Mouse (Mus musculus) lung, embryonic 16.5 days (tissue): ENCODE measurements at regions not wholly inside any gene's neighbourhood (a gene's known extent, or its start where the extent isn't known, plus 50 kb on each side); places are given as distances from the start of the nearest gene placed in this dataset.

Experiments
- ATAC-seq: fragments of 200-750 bp; cut with Nextera tagmentation; 2 replicates; pipeline ENCODE4 v1.8.0; 2017; ENCODE audit warnings: low read depth, mild to moderate bottlenecking, moderate library complexity
- H3K27ac ChIP-seq: fragments of 300-500 bp; sonication (generic); 2 replicates; pipeline ENCODE4 v1.5.1; 2014; ENCODE audit warnings: mild to moderate bottlenecking, control low read depth, low read length
- H3K27me3 ChIP-seq: fragments of 300-500 bp; sonication (generic); 2 replicates; pipeline ENCODE4 v1.6.1; 2014; ENCODE audit warnings: low read depth, low read length, mixed read lengths; ENCODE audit not compliant: control insufficient read depth, insufficient read depth
- H3K36me3 ChIP-seq: fragments of 300-500 bp; sonication (generic); 2 replicates; pipeline ENCODE4 v1.6.1; 2014; ENCODE audit warnings: low read length; ENCODE audit not compliant: control insufficient read depth, insufficient read depth
- H3K4me1 ChIP-seq: fragments of 300-500 bp; sonication (generic); replicated peaks from 2 replicates; pipeline ENCODE4 v1.6.1; 2014; ENCODE audit warnings: low read length, mixed read lengths; ENCODE audit not compliant: control insufficient read depth, insufficient read depth
- H3K4me2 ChIP-seq: fragments of 300-500 bp; sonication (generic); 2 replicates; pipeline ENCODE4 v1.6.1; 2014; ENCODE audit warnings: low read depth, low read length, control low read depth
- H3K4me3 ChIP-seq: fragments of 300-500 bp; sonication (generic); 2 replicates; pipeline ENCODE4 v1.5.1; 2014; ENCODE audit warnings: mild to moderate bottlenecking, low read length, control low read depth
- H3K9ac ChIP-seq: fragments of 300-500 bp; sonication (generic); 2 replicates; pipeline ENCODE4 v1.6.1; 2014; ENCODE audit warnings: low read length, control low read depth
- H3K9me3 ChIP-seq: fragments of 300-500 bp; sonication (generic); 2 replicates; pipeline ENCODE4 v1.6.1; 2016; ENCODE audit warnings: low read length; ENCODE audit not compliant: control insufficient read depth
- WGBS: fragments of 180-500 bp; shearing (Covaris S2); extraction: QIAGEN DNeasy Blood & Tissue Kit; methylation state at CpG from one replicate; pipeline ENCODE4 v1.1.7; 2014; 5-methylcytosine and 5-hydroxymethylcytosine counted together

GRCm38 (mm10) chr11:19828959-19829401, 95.2 kb upstream of the Spred2 start:
- WGBS: 34% methylated on average over 8 of the region's 8 CpGs

GRCm38 (mm10) chr11:19829564-19830279, 94.5 kb upstream of the Spred2 start:
- H3K4me3 ChIP-seq: no peak overlapping the region
- H3K4me2 ChIP-seq: no peak overlapping the region
- WGBS: 32% methylated on average over 9 of the region's 9 CpGs
- no peaks in the 10 kb centered on the region for H3K27me3 ChIP-seq
- H3K27ac ChIP-seq: peak overlapping the region; percentile 63; the same call in 1 of the 2 replicates
- no peaks in the 10 kb centered on the region for H3K9me3 ChIP-seq
- no peak overlapping the region for H3K9ac ChIP-seq
- H3K4me1 ChIP-seq: peaks cover 17% of the 10 kb centered on the region
- no peak; the same call in 1 of the 2 replicates for ATAC-seq
- no peaks in the 10 kb centered on the region for H3K36me3 ChIP-seq

More at GRCm38 (mm10) chr11:19828959-19829401, 95.2 kb upstream of the Spred2 start:
- ATAC-seq: peak; percentile 46; the same call in 1 of the 2 replicates
- no peak overlapping the region for H3K4me2 ChIP-seq
- no peaks in the 10 kb centered on the region for H3K36me3 ChIP-seq
- H3K4me3 ChIP-seq: no peak overlapping the region
- peaks cover 17% of the 10 kb centered on the region for H3K4me1 ChIP-seq
- no peaks in the 10 kb centered on the region for H3K9me3 ChIP-seq
- H3K27me3 ChIP-seq: no peaks in the 10 kb centered on the region
- no peak overlapping the region for H3K9ac ChIP-seq
- no peak overlapping the region; the same call in 1 of the 2 replicates for H3K27ac ChIP-seq

GRCm38 (mm10) chr11:19830280-19831062, 93.7 kb upstream of the Spred2 start:
- Histone ChIP-seq H3K4me2 (no peak overlapping the region; the same call in 1 of the 2 replicates), H3K9ac (no peak overlapping the region), H3K27me3 (no peaks in the 10 kb centered on the region), H3K27ac (no peak overlapping the region), H3K36me3 (no peaks in the 10 kb centered on the region), H3K9me3 (no peaks in the 10 kb centered on the region), H3K4me1 (peaks cover 17% of the 10 kb centered on the region), H3K4me3 (no peak overlapping the region)
- 16% methylated on average over 18 of the region's 18 CpGs for WGBS
- ATAC-seq: peak; percentile 43; the same call in 1 of the 2 replicates

GRCm38 (mm10) chr11:19834561-19834960, 89.6 kb upstream of the Spred2 start:
- Histone ChIP-seq H3K9me3 (no peaks in the 10 kb centered on the region), H3K4me2 (no peak overlapping the region), H3K4me3 (no peak overlapping the region), H3K27me3 (no peaks in the 10 kb centered on the region), H3K36me3 (no peaks in the 10 kb centered on the region), H3K9ac (no peak overlapping the region), H3K4me1 (peaks cover 3% of the 10 kb centered on the region), H3K27ac (no peak overlapping the region)
- WGBS: 79% methylated on average over 8 of the region's 8 CpGs
- ATAC-seq: no peak

- 35% methylated on average over 6 of the region's 6 CpGs for whole genome bisulfite sequencing
- no peak overlapping the region for H3K4me2 ChIP-seq
- no peaks in the 10 kb centered on the region for H3K27me3 ChIP-seq
- H3K9me3 ChIP-seq: no peaks in the 10 kb centered on the region
- no peaks in the 10 kb centered on the region for H3K36me3 ChIP-seq
- no peak overlapping the region for H3K4me3 ChIP-seq
- H3K9ac ChIP-seq: no peak overlapping the region
- H3K27ac ChIP-seq: no peak overlapping the region
- ATAC-seq: peak; percentile 44
- H3K4me1 ChIP-seq: no peaks in the 10 kb centered on the region
Measured at GRCm38 (mm10) chr11:19835221-19835745, 88.9 kb upstream of the Spred2 start.

GRCm38 (mm10) chr11:19838932-19839331, 85.2 kb upstream of the Spred2 start:
- Histone ChIP-seq H3K27me3 (no peaks in the 10 kb centered on the region), H3K36me3 (no peaks in the 10 kb centered on the region), H3K4me3 (no peak overlapping the region), H3K27ac (no peak overlapping the region), H3K9ac (no peak overlapping the region), H3K4me2 (no peak overlapping the region), H3K9me3 (peaks cover 2% of the 10 kb centered on the region; the same call in 1 of the 2 replicates), H3K4me1 (no peaks in the 10 kb centered on the region)
- no peak for ATAC-seq
- WGBS: 80% methylated on average over 5 of the region's 5 CpGs

DNA sequence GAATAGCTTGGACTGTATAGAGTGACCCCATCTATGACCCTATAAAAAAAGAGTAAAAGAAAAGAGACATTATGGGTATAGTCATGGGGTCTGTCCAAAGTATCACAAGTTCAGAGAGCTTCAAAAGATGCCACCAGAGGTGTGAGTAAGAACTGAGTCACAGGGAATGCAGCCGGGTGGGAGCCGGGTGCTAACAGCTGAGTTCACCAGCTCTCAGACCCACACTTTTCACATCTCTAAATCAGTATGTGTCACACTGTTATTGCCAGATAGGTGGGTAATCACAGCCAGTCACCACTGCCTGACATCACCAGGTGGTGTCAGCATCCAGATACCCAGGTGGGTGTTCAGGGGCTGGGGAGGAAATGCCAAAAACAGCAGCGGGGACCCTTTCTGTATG, 81.1 kb upstream of the Spred2 start:
- ATAC-seq: no peak
- Histone ChIP-seq H3K9ac (no peak overlapping the region), H3K27ac (no peak overlapping the region), H3K4me3 (no peak overlapping the region), H3K4me2 (no peak overlapping the region), H3K36me3 (no peaks in the 10 kb centered on the region), H3K9me3 (peaks cover 2% of the 10 kb centered on the region; the same call in 1 of the 2 replicates), H3K4me1 (no peaks in the 10 kb centered on the region), H3K27me3 (no peaks in the 10 kb centered on the region)
- WGBS: 88% methylated on average over 3 of the region's 3 CpGs

- Histone ChIP-seq H3K4me2 (no peak overlapping the region), H3K27me3 (no peaks in the 10 kb centered on the region), H3K9me3 (peaks cover 2% of the 10 kb centered on the region; the same call in 1 of the 2 replicates), H3K9ac (no peak overlapping the region), H3K4me3 (no peak overlapping the region), H3K36me3 (no peaks in the 10 kb centered on the region), H3K27ac (no peak overlapping the region), H3K4me1 (peaks cover 13% of the 10 kb centered on the region)
- ATAC-seq: no peak
- 87% methylated on average over 6 of the region's 6 CpGs for WGBS
Measured at GRCm38 (mm10) chr11:19847910-19848309, 76.3 kb upstream of the Spred2 start.

- Histone ChIP-seq H3K4me2 (no peak overlapping the region), H3K36me3 (no peaks in the 10 kb centered on the region), H3K9ac (no peak overlapping the region), H3K9me3 (peaks cover 2% of the 10 kb centered on the region; the same call in 1 of the 2 replicates), H3K4me3 (no peak overlapping the region), H3K4me1 (peaks cover 13% of the 10 kb centered on the region), H3K27ac (no peak overlapping the region), H3K27me3 (no peaks in the 10 kb centered on the region)
- ATAC-seq: no peak
- 77% methylated on average over 6 of the region's 6 CpGs for WGBS
Measured at GRCm38 (mm10) chr11:19848412-19848811, 75.8 kb upstream of the Spred2 start.
